Mouse (Mus musculus) MEL (cell line): ENCODE data around the gene Gemin5. TPM values are rescaled to one million over a fixed set of nuclear protein-coding genes. Genes with fewer than 3 reads are reported as not detected.

ENCODE experiments used
- DNase-seq: peaks from one replicate; pipeline ENCODE4 v3.0.0; 2011; ENCODE audit warnings: low read depth, low spot score
- H3K27ac ChIP-seq: 2 replicates; pipeline ENCODE4 v1.5.1; 2012; ENCODE audit warnings: low read depth, mild to moderate bottlenecking, control low read depth, low read length, moderate library complexity; ENCODE audit not compliant: control insufficient read depth
- H3K27me3 ChIP-seq, 2 experiments: fragments of 150-350 bp in 1 of 2; sonication (generic) in 1 of 2; 2 replicates each; pipeline ENCODE4 v1.6.1; 2012; ENCODE audit warnings: low read length in 2 of 2, mild to moderate bottlenecking in 2 of 2, improper control_type of control experiment in 1 of 2, moderate library complexity in 1 of 2; ENCODE audit not compliant: insufficient read depth in 2 of 2, control insufficient read depth in 1 of 2
- H3K36me3 ChIP-seq, 2 experiments: 2 replicates each; pipeline ENCODE4 v1.6.1; 2012 to 2014; ENCODE audit warnings: low read length in 2 of 2, improper control_type of control experiment in 1 of 2, inconsistent platforms in 1 of 2, mild to moderate bottlenecking in 1 of 2; ENCODE audit not compliant: insufficient read depth in 2 of 2, control insufficient read depth in 1 of 2
- H3K4me1 ChIP-seq, 2 experiments: fragments of 150-350 bp in 1 of 2; sonication (generic) in 1 of 2; 2 replicates each; pipeline ENCODE4 v1.6.1; 2012; ENCODE audit warnings: low read length in 2 of 2, improper control_type of control experiment in 1 of 2, mild to moderate bottlenecking in 1 of 2; ENCODE audit not compliant: insufficient read depth in 2 of 2, control insufficient read depth in 1 of 2
- H3K4me3 ChIP-seq, 2 experiments: fragments of 150-350 bp in 1 of 2; sonication (generic) in 1 of 2; 2 replicates each; pipeline ENCODE4 v1.5.1; 2012; ENCODE audit warnings: low read depth in 2 of 2, low read length in 2 of 2, mild to moderate bottlenecking in 2 of 2, moderate library complexity in 2 of 2, control low read depth in 1 of 2, improper control_type of control experiment in 1 of 2; ENCODE audit not compliant: control insufficient read depth in 1 of 2, insufficient read depth in 1 of 2
- H3K79me2 ChIP-seq: 2 replicates; pipeline ENCODE4 v1.6.1; 2012; ENCODE audit warnings: mild to moderate bottlenecking, low read length, moderate library complexity; ENCODE audit not compliant: control insufficient read depth, poor library complexity, insufficient read depth
- H3K9ac ChIP-seq: 2 replicates; pipeline ENCODE4 v1.6.1; 2012; ENCODE audit warnings: low read depth, mild to moderate bottlenecking, control low read depth, low read length, moderate library complexity; ENCODE audit not compliant: control insufficient read depth, poor library complexity, severe bottlenecking
- H3K9me3 ChIP-seq: fragments of 150-350 bp; sonication (generic); replicated peaks from 2 replicates; pipeline ENCODE4 v1.6.1; 2012; ENCODE audit warnings: mild to moderate bottlenecking, low read length, improper control_type of control experiment, moderate library complexity; ENCODE audit not compliant: insufficient read depth
- CHD1 ChIP-seq: IDR thresholded peaks from 2 replicates; pipeline ENCODE4 v1.6.1; 2012; ENCODE audit warnings: low read depth, mild to moderate bottlenecking, inconsistent platforms, low read length, improper control_type of control experiment
- E2F4 ChIP-seq: IDR thresholded peaks from 2 replicates; pipeline ENCODE4 v1.6.1; 2011; ENCODE audit warnings: low read depth, low read length, improper control_type of control experiment, borderline replicate concordance
- ELF1 ChIP-seq: IDR thresholded peaks from 2 replicates; pipeline ENCODE4 v1.6.1; 2014; ENCODE audit warnings: low read depth, mild to moderate bottlenecking, inconsistent platforms, low read length, improper control_type of control experiment, moderate library complexity
- EP300 ChIP-seq, 2 experiments: IDR thresholded peaks; 2 replicates each; pipeline ENCODE4 v1.6.1; 2011; ENCODE audit warnings: improper control_type of control experiment in 2 of 2, low read length in 2 of 2, low read depth in 1 of 2, mild to moderate bottlenecking in 1 of 2
- ETS1 ChIP-seq: IDR thresholded peaks from 2 replicates; pipeline ENCODE4 v1.6.1; 2012; ENCODE audit warnings: low read depth, mild to moderate bottlenecking, inconsistent platforms, low read length, improper control_type of control experiment, moderate library complexity
- GABPA ChIP-seq: IDR thresholded peaks from 2 replicates; pipeline ENCODE4 v1.6.1; 2012; ENCODE audit warnings: low read depth, mild to moderate bottlenecking, inconsistent platforms, low read length, improper control_type of control experiment, moderate library complexity
- GATA1 ChIP-seq: IDR thresholded peaks from 2 replicates; pipeline ENCODE4 v1.6.1; 2011; ENCODE audit warnings: low read depth, low read length, improper control_type of control experiment
- JUND ChIP-seq: IDR thresholded peaks from 2 replicates; pipeline ENCODE4 v1.6.1; 2011; ENCODE audit warnings: low read depth, mild to moderate bottlenecking, improper control_type of control experiment, low read length
- KAT2A ChIP-seq: conservative IDR thresholded peaks from 2 replicates; pipeline ENCODE4 v1.6.1; 2012; ENCODE audit warnings: low read depth, low read length, improper control_type of control experiment, inconsistent platforms
- MXI1 ChIP-seq: IDR thresholded peaks from 2 replicates; pipeline ENCODE4 v1.6.1; 2011; ENCODE audit warnings: mild to moderate bottlenecking, low read depth, low read length, improper control_type of control experiment
- MYB ChIP-seq: IDR thresholded peaks from 2 replicates; pipeline ENCODE4 v1.6.1; 2011; ENCODE audit warnings: mild to moderate bottlenecking, low read depth, low read length, improper control_type of control experiment
- MYC ChIP-seq: IDR thresholded peaks from 2 replicates; pipeline ENCODE4 v1.6.1; 2011; ENCODE audit warnings: low read depth, mild to moderate bottlenecking, low read length, improper control_type of control experiment, moderate library complexity
- NRF1 ChIP-seq: IDR thresholded peaks from 2 replicates; pipeline ENCODE4 v1.6.1; 2014; ENCODE audit warnings: low read depth, mild to moderate bottlenecking, inconsistent platforms, low read length, improper control_type of control experiment, moderate library complexity; ENCODE audit not compliant: poor library complexity, insufficient read depth, severe bottlenecking
- POLR2AphosphoS2 ChIP-seq: IDR thresholded peaks from 2 replicates; pipeline ENCODE4 v1.6.1; 2011; ENCODE audit warnings: low read length, improper control_type of control experiment
- RCOR1 ChIP-seq: IDR thresholded peaks from 2 replicates; pipeline ENCODE4 v1.6.1; 2012; ENCODE audit warnings: low read depth, mild to moderate bottlenecking, inconsistent platforms, low read length, improper control_type of control experiment
- SIN3A ChIP-seq: IDR thresholded peaks from 2 replicates; pipeline ENCODE4 v1.6.1; 2012; ENCODE audit warnings: low read length, improper control_type of control experiment, inconsistent platforms
- TAL1 ChIP-seq: IDR thresholded peaks from 2 replicates; pipeline ENCODE4 v1.6.1; 2012; ENCODE audit warnings: mild to moderate bottlenecking, inconsistent platforms, low read length, moderate library complexity, mixed read lengths
- TCF12 ChIP-seq: IDR thresholded peaks from 2 replicates; pipeline ENCODE4 v1.6.1; 2014; ENCODE audit warnings: low read depth, mild to moderate bottlenecking, inconsistent platforms, low read length, improper control_type of control experiment, moderate library complexity
- UBTF ChIP-seq: IDR thresholded peaks from 2 replicates; pipeline ENCODE4 v1.6.1; 2012; ENCODE audit warnings: low read depth, mild to moderate bottlenecking, inconsistent platforms, low read length, improper control_type of control experiment, moderate library complexity, borderline replicate concordance; ENCODE audit not compliant: insufficient read depth
- USF2 ChIP-seq, 2 experiments: IDR thresholded peaks; 2 replicates each; pipeline ENCODE4 v1.6.1; 2011 to 2012; ENCODE audit warnings: improper control_type of control experiment in 2 of 2, low read length in 2 of 2, borderline replicate concordance in 1 of 2, inconsistent platforms in 1 of 2, low read depth in 1 of 2, mild to moderate bottlenecking in 1 of 2; ENCODE audit not compliant: insufficient read depth in 1 of 2
- ZMIZ1 ChIP-seq: IDR thresholded peaks from 2 replicates; pipeline ENCODE4 v1.6.1; 2012; ENCODE audit warnings: low read depth, mild to moderate bottlenecking, inconsistent platforms, low read length, improper control_type of control experiment, moderate library complexity
- ZNF384 ChIP-seq: IDR thresholded peaks from 2 replicates; pipeline ENCODE4 v1.6.1; 2012; ENCODE audit warnings: low read depth, mild to moderate bottlenecking, inconsistent platforms, low read length, improper control_type of control experiment
- polyA plus RNA-seq, 2 experiments: library from polyadenylated mRNA; stranded (reverse) in 1 of 2; unstranded in 1 of 2; fragments of >175 nt in 1 of 2; fragments of >200 nt in 1 of 2; gene quantifications; 2 replicates each; pipeline versions ENCODE4 v1.2.1 to v1.2.4; 2012; ENCODE audit warnings: low replicate concordance in 2 of 2, low read depth in 1 of 2; ENCODE audit not compliant: insufficient read length in 2 of 2, insufficient read depth in 1 of 2, missing spikeins in 1 of 2
- total RNA-seq: library from RNA; depleted of rRNA; stranded (reverse); fragments of 300-350 nt; gene quantifications from 2 replicates; pipeline ENCODE4 v1.2.3, GENCODE M21; 2012

The Gemin5 gene
- total and polyA plus RNA-seq, 3 experiments = 46.5 to 71.9 (median 52.5) TPM

DNA sequence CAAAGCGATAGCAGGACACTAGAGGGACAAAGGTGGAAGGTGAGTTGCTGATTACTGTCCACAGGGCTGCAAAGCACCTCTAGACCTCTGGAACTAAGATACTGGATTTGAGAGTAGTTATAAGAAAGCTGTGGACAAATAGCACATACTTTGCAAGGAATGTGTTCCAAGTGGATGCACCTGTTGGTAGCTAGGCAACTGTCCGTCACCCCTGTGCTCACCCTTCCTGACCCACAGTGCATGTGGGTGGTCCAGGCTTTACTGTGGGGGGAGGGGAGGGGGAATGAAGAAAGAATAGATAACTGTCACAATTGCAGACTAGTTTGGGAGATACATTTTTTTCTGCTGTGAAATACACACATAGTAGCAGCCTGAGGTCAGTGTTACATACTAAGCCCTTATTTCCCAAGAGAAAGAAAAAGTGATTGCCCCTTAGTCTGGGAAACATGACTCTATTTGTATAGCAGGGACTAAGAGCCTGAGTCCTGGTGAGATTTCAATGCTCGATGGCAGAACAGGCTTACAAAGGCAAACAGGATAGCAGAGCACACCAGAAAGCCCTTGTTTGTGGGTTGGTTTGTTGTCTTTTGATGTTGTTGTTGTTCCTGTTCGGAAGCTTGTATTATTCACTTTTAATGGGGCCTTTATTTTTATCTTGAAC is 25.7 kb upstream of the Gemin5 start:
- no peak overlapping the region for H3K4me3 ChIP-seq
- TF ChIP-seq EP300 (IDR thresholded peaks at IDR 0.05; ENCODE audit: low read depth in 1 of 2, low read length in 2 of 2) (no peak), ZMIZ1 (no peak), MXI1 (no peak), SIN3A (no peak), CHD1 (no peak), RCOR1 (no peak), TCF12 (no peak), JUND (no peak), ETS1 (no peak), TAL1 (no peak), UBTF (no peak), MYB (no peak), ZNF384 (no peak), E2F4 (no peak), MYC (no peak), GABPA (no peak), KAT2A (no peak), ELF1 (no peak), GATA1 (no peak), POLR2AphosphoS2 (no peak)
- TF ChIP-seq, all 39 proteins: peak for 0

DNA sequence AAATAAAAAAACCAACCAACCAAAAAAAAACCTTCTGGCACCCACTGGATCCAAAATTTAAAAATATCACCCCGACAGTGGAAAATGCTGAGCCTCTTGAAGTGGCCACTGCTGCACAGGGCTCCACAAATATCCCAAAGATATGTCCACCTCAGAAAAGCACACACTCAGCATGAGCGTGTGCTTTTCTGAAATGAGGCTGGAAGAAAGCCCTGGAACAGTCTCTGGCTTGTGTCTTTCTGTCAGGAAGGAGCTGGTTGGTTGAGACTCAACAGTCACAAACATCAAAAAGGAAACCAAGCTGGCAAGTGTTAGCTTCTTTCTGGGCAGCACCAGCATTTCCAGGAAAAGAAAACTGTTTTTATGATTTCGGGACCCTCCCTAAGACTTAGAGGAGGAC is 25.0 kb upstream of the Gemin5 start:
- no peaks in the 10 kb centered on the region for H3K9me3 ChIP-seq
- no peaks in the 10 kb centered on the region for H3K79me2 ChIP-seq
- no peak overlapping the region for H3K27ac ChIP-seq
- peaks cover 0 to 6% of the 10 kb centered on the region in 2 experiments; a peak in 2 of 4 replicates for H3K27me3 ChIP-seq
- DNase-seq = no peak
- TF ChIP-seq USF2 (IDR thresholded peaks at IDR 0.05; ENCODE audit: borderline replicate concordance in 1 of 2, insufficient read depth in 1 of 2, low read depth in 1 of 2, low read length in 2 of 2) = no peak
- TF ChIP-seq NRF1 = no peak
- TF ChIP-seq ZNF384 = no peak
- H3K4me3 ChIP-seq = no peak overlapping the region
- no peak overlapping the region for H3K9ac ChIP-seq
- H3K4me1 ChIP-seq = peaks cover 0 to 2% of the 10 kb centered on the region in 2 experiments; a peak in 1 of 4 replicates
- no peaks in the 10 kb centered on the region for H3K36me3 ChIP-seq

More for the DNA sequence above, 25.7 kb upstream of the Gemin5 start:
- no peaks in the 10 kb centered on the region for H3K9me3 ChIP-seq
- no peaks in the 10 kb centered on the region; the same call in 1 of the 2 replicates for H3K79me2 ChIP-seq
- H3K4me1 ChIP-seq = peaks cover 0 to 2% of the 10 kb centered on the region in 2 experiments; a peak in 1 of 4 replicates
- H3K9ac ChIP-seq = no peak overlapping the region
- no peaks in the 10 kb centered on the region for H3K36me3 ChIP-seq
- no peak for DNase-seq
- no peak overlapping the region for H3K27ac ChIP-seq
- peaks cover 0 to 6% of the 10 kb centered on the region in 2 experiments; a peak in 2 of 4 replicates for H3K27me3 ChIP-seq
